Mouse (Mus musculus): ENCODE measurements at regions not wholly inside any gene's neighbourhood (a gene's known extent, or its start where the extent isn't known, plus 50 kb on each side); places are given as distances from the start of the nearest gene placed in this dataset.
A peak's percentile ranks its signal among the peaks of the same experiment; 100 is the strongest.

- no peak for DNase-seq (ENCODE audit: low spot score in 2 of 2)
Observed at GRCm38 (mm10) chr16:29790064-29790463, 210.9 kb downstream of the Opa1 start.

GRCm38 (mm10) chr16:29799250-29799649 is 220.1 kb downstream of the Opa1 start:
- DNase-seq (ENCODE audit: low spot score in 2 of 2) = no peak

GRCm38 (mm10) chr16:29799893-29800292 is 220.8 kb downstream of the Opa1 start:
- DNase-seq (ENCODE audit: low spot score in 2 of 2) = no peak

DNA sequence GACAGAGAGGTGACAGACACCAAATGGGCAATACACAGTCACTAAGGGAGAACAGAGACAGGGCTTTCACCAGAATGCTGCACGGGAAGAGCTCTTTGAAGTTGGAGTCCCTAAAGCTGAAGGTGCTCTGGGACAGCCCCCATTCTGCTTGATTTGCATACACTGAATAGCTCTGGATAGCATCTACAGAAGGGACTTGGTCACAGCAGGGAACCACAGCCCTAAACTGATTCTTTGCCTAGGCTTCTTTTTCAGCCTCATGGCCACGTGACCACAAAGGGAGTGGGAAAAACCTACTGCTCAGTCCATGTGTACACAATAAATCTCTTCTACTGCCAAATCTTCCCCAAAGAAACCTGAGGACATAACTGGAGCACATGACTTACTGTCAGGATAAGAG is 221.3 kb downstream of the Opa1 start:
- DNase-seq (ENCODE audit: low spot score in 2 of 2) = no peak

DNA sequence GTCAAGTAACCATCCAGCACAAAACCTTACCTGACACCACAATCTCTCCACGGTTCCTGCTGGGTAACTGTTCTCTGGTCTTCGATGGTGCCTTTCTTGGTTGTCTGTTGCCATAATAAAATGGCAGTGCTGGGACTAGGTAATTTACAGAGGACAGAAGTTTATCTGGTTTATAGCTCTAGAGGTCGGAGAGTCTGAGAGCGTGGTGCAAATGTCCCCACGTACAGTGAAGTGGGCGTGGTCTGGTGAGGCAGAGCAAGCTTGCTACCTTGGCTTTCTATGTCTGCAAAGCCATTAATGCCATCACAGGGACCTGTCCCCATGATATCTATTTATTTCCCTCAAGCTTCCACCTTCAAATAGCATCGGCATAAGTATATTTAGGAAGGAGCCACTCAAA is 223.0 kb downstream of the Opa1 start:
- DNase-seq (ENCODE audit: low spot score in 2 of 2) = no peak

- DNase-seq (ENCODE audit: low spot score in 2 of 2) = no peak
Observed at GRCm38 (mm10) chr16:29802603-29803002, 223.5 kb downstream of the Opa1 start.

- no peak for DNase-seq (ENCODE audit: low spot score in 2 of 2)
Observed at GRCm38 (mm10) chr16:29807859-29808258, 228.7 kb downstream of the Opa1 start.

- DNase-seq (ENCODE audit: low spot score in 2 of 2) = peak in 1 of 2 experiments; percentile 15
Observed at GRCm38 (mm10) chr16:29808851-29809250, 229.7 kb downstream of the Opa1 start.

DNA sequence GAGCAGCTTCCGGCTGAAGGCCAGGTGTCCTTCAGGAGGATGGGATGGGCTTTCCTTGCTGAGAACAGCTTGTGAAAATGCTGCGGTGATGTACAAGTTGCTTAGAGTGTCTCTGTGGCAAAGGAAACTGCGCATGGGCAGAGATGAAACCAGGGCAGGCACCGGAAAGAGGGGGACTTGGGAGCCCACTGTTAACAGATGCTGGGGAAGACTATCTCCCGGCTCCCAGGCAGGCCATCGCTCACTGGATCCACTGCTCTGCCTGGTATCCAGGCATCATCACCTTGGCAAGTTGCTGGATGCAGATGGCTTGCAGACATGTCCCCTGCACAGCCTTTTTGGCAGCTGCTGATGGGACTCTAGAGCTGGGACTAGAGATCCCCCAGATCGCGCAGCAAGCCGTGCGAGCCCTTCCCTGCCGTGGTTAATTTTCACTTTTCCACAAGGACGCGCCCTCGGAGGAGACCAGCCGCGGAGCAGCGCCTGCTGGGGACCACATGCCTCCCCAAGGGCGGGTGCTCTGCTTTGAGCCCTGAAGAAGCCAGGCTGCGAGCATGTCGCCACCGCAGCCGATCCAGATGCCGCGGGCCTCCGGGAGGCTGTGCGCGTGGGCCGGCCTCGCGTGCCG is 234.4 kb downstream of the Opa1 start:
- peak; percentile 49 to 52 for DNase-seq (ENCODE audit: low spot score in 2 of 2)

DNA sequence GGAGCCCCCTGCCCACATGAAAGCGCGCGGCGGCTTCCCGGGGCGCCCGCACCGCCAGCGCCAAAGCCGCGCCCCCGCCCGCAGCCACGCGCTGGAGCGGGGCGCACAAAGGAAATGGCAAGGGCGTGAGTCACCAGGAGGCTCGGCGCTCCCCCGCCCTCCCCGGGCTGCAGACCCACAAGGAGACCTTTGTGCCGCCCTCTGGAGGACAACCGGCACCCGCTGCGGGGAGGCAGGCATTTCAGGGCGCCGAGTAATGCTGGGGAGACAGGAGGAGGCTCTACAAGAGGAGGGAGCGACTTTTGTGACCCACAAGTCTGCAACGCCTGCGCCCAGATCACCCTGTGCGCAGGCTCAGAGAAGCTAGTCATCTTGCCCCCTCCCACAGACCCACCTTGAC is 234.9 kb downstream of the Opa1 start:
- DNase-seq (ENCODE audit: low spot score in 2 of 2) = peak; percentile 88 to 90

DNA sequence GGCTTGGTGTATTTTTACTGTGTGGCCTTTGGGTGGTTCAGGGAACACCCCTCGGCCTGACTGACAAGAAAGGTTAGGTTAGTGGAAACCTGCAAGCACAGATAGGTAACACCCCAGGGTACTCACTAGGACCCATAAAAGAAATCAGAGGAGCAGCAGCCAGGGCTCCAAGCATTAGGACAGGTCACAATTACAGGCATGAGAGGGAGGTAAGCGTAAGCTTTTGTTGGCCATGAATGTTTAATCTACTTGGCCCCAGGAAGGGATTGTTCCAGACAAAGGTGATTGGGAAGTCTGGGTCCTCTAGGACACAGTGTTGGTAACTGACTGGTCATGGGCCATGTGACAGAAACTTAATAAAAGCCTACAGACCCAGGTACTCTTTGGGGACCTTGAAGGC is 235.5 kb downstream of the Opa1 start:
- DNase-seq (ENCODE audit: low spot score in 2 of 2) = no peak

DNA sequence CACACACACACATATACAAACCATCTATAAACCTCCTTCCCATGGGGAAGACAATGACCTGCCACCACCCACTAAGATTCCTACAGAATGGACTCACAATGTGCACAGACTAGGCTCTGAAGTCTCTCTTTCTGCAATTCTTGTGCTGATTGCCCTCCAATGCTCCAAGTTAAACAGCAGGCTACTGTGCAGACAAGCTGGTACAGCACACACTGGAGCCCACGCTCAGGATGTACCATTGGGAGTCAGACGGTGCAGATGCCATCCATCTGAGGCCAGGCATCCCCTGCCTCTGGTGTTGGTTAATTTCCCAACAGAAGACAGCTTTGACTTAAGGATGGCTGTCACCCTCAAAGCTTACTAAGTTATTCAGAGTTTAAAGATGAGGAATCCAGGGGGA is 236.1 kb downstream of the Opa1 start:
- no peak for DNase-seq (ENCODE audit: low spot score in 2 of 2)

GRCm38 (mm10) chr16:29815632-29816337 is 236.7 kb downstream of the Opa1 start:
- DNase-seq (ENCODE audit: low spot score in 2 of 2) = no peak

DNA sequence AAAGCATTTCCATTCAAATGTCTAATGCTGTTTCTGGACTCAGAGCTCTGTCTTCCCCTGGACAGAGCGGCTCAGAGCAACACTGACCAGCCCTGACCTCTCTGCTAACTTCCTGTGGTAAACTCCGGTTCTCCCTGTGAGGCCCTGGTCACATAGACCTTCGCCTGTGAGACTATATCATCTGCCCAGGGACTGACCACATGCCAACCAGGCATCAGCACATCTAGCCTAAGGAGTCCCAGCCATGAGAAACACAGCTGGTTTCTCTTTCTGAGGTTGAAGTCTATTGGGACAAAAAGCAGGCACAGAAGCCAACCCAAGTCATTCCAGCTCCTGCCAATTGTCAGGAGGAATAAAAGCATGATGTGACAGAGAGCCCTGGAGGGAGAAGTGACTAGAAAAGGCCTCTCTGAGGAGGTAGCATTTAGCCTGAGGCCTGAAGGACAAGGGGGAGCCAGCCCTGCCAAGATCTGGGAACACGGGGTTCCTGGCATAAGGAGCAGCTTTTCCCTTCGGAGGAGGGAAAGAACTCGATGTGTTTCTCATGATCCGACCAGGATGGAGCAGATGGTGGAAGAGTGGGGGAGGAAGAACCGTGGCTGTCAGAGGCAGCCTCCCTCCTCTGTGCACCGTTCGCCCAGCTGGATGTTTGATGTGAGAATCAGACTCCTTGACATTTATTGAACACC is 237.7 kb downstream of the Opa1 start:
- DNase-seq (ENCODE audit: low spot score in 2 of 2) = no peak

DNA sequence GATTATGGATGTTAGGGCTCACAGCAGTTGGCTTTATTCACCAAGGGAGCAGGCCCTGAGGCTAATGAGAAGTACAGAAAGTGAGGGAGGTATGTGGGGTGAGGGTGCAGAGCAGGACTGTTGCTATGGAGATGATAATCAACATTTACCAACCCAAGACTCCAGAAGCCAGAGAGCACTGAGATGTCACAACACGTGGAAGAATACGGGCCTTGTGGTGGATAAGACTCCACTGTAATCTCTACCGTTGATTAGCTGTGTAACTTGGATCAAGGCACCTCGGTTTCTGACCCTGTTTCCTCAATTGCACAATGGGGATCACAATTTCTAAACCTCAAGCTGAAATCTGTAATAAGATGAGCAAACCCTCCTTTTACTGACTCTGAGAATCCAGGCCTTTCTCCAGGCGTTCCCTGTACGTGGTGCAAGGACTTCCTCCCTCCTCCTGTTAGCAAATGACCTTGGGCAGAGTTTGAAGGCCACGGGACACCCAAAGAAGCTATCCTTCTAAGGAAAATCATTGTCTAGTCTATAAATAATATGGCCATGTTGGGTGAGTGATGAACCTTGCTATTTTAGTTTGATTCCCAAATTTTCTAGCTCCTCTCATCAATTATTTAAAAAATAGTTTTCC is 239.8 kb downstream of the Opa1 start:
- no peak for DNase-seq (ENCODE audit: low spot score in 2 of 2)

DNA sequence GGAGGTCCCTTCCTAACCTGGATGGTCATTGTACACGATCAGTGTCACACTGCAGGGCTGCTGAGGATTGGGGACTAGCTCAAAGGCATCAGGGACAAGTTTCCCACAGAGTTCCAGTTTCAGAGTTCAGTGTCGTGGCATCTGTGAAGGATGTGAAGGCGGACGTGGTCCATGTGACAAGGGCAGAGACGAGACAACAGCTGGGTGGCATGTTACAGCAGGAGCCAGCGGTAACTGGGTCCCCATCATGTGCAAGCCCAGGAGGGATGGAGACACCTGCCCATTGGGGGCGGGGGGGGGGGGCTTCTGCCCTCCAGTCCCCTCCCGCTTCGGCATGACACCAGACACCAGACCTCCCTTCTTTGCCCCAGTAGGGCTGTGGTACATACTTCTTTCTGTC is 241.6 kb downstream of the Opa1 start:
- DNase-seq (ENCODE audit: low spot score in 2 of 2) = no peak

DNA sequence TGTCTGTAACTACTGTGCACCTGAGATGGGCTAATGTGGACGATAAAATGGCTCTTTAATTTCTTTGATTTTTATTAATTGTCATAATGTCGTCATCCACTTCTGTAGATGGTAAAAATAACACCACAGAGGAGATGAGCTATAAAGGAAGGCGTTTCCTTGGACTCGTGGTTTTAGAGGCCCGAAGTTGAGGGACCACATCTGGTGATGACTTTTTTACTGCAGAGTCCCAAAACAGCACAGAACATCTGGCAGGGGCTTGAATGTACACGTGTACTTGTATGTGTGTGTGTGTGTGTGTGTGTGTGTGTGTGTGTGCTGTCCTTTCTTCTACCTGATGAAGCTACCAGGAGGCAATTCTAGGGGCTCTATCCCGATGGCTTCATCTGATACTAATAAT is 242.1 kb upstream of the Hes1 start:
- no peak for DNase-seq (ENCODE audit: low spot score in 2 of 2)

DNA sequence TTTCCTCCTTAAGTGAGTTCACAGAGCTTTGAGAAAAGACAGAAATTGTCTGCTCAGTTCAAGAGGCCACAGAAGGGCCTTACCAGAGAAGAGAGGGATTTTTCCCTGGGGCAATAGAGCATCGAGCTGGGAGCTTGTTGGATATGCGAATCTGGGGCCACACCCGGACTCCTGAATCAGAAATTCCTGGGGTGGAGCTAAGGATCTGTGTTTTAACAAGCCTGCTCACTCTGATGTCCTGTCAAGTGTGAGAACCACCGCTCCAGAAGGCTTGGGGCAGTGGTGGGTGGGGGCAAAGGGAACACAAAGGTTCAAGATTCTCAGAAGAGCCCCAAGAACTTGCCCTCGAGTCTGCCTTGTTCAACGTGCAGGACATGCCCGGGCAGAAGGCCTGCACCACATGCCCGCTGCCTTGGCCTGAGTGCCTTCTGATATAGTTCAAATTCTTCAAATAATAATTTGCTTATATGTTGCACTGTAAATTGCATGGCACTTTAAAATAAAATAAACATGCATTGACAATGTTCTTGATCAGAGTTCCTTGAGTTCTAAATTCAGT is 241.3 kb upstream of the Hes1 start:
- DNase-seq (ENCODE audit: low spot score in 2 of 2) = no peak

DNA sequence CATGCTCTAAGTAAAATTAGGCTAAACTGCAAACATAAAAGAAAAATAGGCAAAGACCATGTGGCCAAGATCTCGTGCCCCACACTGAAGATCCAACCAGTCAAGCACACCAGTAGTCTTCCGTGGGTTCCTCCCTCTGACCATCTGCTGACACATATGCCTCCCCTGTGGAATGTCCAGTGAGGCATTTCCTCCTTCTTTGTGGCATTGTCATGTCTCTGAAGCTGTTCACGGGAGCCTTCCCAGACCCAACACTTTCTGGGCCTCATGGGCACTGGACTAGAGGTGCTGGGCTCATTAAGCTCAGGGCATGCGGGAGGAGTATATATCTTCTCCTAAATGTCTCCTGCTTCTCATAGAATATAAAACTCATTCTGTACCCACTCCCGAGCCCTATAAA is 237.3 kb upstream of the Hes1 start:
- no peak for DNase-seq (ENCODE audit: low spot score in 2 of 2)

- DNase-seq (ENCODE audit: low spot score in 2 of 2) = no peak
Observed at GRCm38 (mm10) chr16:29827776-29828175, 236.4 kb upstream of the Hes1 start.

DNA sequence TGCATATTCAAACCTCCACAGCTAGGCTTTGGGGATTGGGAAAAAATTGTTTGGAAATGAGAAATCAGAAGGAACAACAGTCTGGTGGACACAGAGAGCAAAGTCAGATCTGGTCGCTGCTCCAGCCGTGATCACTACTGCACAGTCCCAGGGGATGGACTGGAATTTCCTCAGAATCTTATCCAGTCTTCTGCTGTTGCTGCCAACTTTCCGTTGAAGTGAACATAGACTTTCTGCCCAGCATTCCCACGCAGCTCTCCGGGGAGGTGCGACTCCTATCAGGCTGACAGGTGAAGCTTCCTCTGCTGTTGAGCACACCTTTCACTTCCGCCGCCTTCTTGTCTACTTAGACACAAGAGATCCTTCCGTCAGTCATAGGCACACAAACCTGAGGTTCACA is 234.7 kb upstream of the Hes1 start:
- no peak for DNase-seq (ENCODE audit: low spot score in 2 of 2)

- DNase-seq (ENCODE audit: low spot score in 2 of 2) = no peak
Observed at GRCm38 (mm10) chr16:29830101-29830500, 234.1 kb upstream of the Hes1 start.
